Mouse (Mus musculus): ENCODE results near the gene Olfr718-ps1. TPM values are rescaled to one million over a fixed set of nuclear protein-coding genes. Genes with fewer than 3 reads are reported as not detected.

Gene Olfr718-ps1
- polyA plus RNA-seq, 1 experiment from 2014 or later, result not detected

GRCm38 (mm10) chr5:143179179-143179578, 31.8 kb upstream of the Olfr718-ps1 start:
- no peak overlapping the region for H3K4me3 ChIP-seq (ENCODE audit: control insufficient read depth in 1 of 2, insufficient read depth in 1 of 2, low read depth in 1 of 2, low read length in 2 of 2)
- WGBS, result 43% methylated on average over 6 of the region's 6 CpGs
- H3K9me3 ChIP-seq (ENCODE audit: control insufficient read depth, low read length), result peaks cover 5% of the 10 kb centered on the region; the same call in 1 of the 2 replicates

GRCm38 (mm10) chr5:143177541-143178200, 30.3 kb upstream of the Olfr718-ps1 start:
- no peak for ATAC-seq (ENCODE audit: insufficient number of reproducible peaks, insufficient read depth, low FRiP score, low read depth)
- peaks cover 57% of the 10 kb centered on the region for H3K36me3 ChIP-seq (ENCODE audit: control insufficient read depth, insufficient read depth, low read length)
- H3K4me3 ChIP-seq (ENCODE audit: control insufficient read depth in 1 of 2, insufficient read depth in 1 of 2, low read depth in 1 of 2, low read length in 2 of 2), result no peak overlapping the region
- H3K9me3 ChIP-seq (ENCODE audit: control insufficient read depth, low read length), result peaks cover 13% of the 10 kb centered on the region; the same call in 1 of the 2 replicates
- no peak overlapping the region for H3K4me2 ChIP-seq (ENCODE audit: low read length)
- 89% methylated on average over 3 of the region's 3 CpGs for WGBS
- H3K4me1 ChIP-seq (ENCODE audit: control insufficient read depth in 2 of 2, insufficient read depth in 2 of 2, low read length in 2 of 2), result peaks cover 4 to 10% of the 10 kb centered on the region in 2 experiments; a peak in 3 of 4 replicates
- H3K27ac ChIP-seq (replicated peaks in 1 of 2; ENCODE audit: control insufficient read depth in 1 of 2, insufficient read depth in 1 of 2, low read depth in 2 of 2, low read length in 2 of 2), result no peak overlapping the region
- no peak overlapping the region for H3K9ac ChIP-seq (ENCODE audit: low read length)
- no peaks in the 10 kb centered on the region for H3K27me3 ChIP-seq (ENCODE audit: control insufficient read depth, insufficient read depth, low read length)

More at GRCm38 (mm10) chr5:143179179-143179578, 31.8 kb upstream of the Olfr718-ps1 start:
- Histone ChIP-seq H3K9ac (ENCODE audit: low read length) (no peak overlapping the region), H3K36me3 (ENCODE audit: control insufficient read depth, insufficient read depth, low read length) (peaks cover 42% of the 10 kb centered on the region), H3K27me3 (ENCODE audit: control insufficient read depth, insufficient read depth, low read length) (0 out of 2 replicates have a peak, but pooled peaks cover 3% of the 10 kb centered on the region), H3K27ac (replicated peaks in 1 of 2; ENCODE audit: control insufficient read depth in 1 of 2, insufficient read depth in 1 of 2, low read depth in 2 of 2, low read length in 2 of 2) (no peak overlapping the region), H3K4me1 (ENCODE audit: control insufficient read depth in 2 of 2, insufficient read depth in 2 of 2, low read length in 2 of 2) (peaks cover 4 to 10% of the 10 kb centered on the region in 2 experiments; a peak in 3 of 4 replicates), H3K4me2 (ENCODE audit: low read length) (peak overlapping the region; percentile 86)
- no peak for ATAC-seq (ENCODE audit: insufficient number of reproducible peaks, insufficient read depth, low FRiP score, low read depth)

DNA sequence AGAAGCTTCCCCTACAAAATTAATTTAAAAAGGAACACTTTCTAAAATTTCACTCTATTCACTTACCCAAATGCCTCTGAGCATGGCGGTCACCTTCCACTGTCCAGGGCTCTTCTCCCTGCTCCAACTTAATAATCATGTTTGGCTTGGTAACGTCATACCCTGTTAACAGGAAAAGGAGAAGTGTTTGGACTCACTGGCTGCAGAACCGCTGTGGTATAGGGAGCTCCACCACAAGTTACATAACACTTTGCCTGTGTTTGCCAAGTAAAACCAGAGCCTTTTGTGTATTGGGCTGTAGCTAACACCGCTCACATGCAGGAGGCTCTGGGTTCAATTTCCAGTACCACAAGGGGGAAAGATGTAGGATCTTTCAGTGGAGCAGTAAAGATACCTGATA, 28.6 kb upstream of the Olfr718-ps1 start:
- H3K36me3 ChIP-seq (ENCODE audit: control insufficient read depth, insufficient read depth, low read length), result peaks cover 73% of the 10 kb centered on the region
- ATAC-seq (ENCODE audit: insufficient number of reproducible peaks, insufficient read depth, low FRiP score, low read depth), result no peak
- no peak overlapping the region for H3K4me3 ChIP-seq (ENCODE audit: control insufficient read depth in 1 of 2, insufficient read depth in 1 of 2, low read depth in 1 of 2, low read length in 2 of 2)
- H3K27ac ChIP-seq (replicated peaks in 1 of 2; ENCODE audit: control insufficient read depth in 1 of 2, insufficient read depth in 1 of 2, low read depth in 2 of 2, low read length in 2 of 2), result no peak overlapping the region
- no peaks in the 10 kb centered on the region for H3K27me3 ChIP-seq (ENCODE audit: control insufficient read depth, insufficient read depth, low read length)
- no peak overlapping the region for H3K4me2 ChIP-seq (ENCODE audit: low read length)
- no peak overlapping the region for H3K9ac ChIP-seq (ENCODE audit: low read length)
- WGBS, result 92% methylated on average over 4 of the region's 4 CpGs
- H3K4me1 ChIP-seq (ENCODE audit: control insufficient read depth in 2 of 2, insufficient read depth in 2 of 2, low read length in 2 of 2), result peaks cover 4 to 10% of the 10 kb centered on the region in 2 experiments; a peak in 3 of 4 replicates
- peaks cover 16% of the 10 kb centered on the region; the same call in 1 of the 2 replicates for H3K9me3 ChIP-seq (ENCODE audit: control insufficient read depth, low read length)

DNA sequence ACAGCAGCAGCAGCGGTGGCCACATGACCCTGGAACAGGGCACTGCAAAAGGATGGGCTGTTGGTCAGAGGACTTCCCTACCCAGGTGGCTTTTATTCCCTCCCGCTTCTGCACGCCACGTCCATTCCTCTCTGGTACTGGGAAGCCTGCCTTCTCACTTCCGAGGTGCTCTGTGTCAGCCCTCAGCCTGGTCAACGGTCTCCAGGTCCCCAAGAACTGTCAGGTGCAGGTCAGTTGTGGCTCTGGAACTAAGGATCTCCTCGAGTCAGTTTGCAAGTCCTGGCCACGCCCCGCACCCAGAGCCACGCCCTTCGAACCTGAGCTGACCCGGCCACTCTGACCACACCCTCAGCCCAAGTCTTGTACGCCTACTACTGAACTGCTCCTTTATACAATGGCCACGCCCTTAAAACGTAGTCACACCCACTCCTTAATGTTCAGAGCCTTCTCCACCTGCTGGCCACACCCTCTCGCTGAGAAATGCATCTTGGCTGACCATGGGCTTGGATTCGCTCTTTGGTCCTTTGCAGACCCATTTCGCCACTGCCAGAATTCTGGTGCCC, 18.2 kb upstream of the Olfr718-ps1 start:
- H3K4me2 ChIP-seq (ENCODE audit: low read length), result peak overlapping the region; percentile 26

DNA sequence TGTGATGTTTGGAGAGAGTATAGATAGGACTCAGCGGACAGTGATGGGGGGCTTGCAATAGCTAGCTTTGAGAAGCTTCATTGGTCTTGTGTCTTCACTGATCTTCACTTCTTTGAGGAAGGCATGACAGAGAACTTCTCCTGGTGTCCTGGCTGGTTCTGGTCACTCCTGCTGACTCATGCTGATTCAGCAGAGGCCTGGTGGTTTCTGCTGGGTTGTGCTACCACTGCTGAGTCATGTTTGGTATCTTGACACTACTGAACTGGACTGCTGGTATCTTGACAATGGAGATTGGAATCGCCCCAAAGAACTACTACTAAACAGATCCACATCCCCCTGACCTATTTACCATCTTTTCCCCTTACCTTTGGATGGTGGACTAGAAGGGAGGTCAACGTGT, 8.2 kb upstream of the Olfr718-ps1 start:
- Histone ChIP-seq H3K4me2 (ENCODE audit: low read length) (no peak overlapping the region), H3K27me3 (ENCODE audit: control insufficient read depth, insufficient read depth, low read length) (peaks cover 38% of the 10 kb centered on the region), H3K4me3 (ENCODE audit: control insufficient read depth in 1 of 2, insufficient read depth in 1 of 2, low read depth in 1 of 2, low read length in 2 of 2) (no peak overlapping the region), H3K36me3 (ENCODE audit: control insufficient read depth, insufficient read depth, low read length) (no peaks in the 10 kb centered on the region), H3K4me1 (ENCODE audit: control insufficient read depth in 2 of 2, insufficient read depth in 2 of 2, low read length in 2 of 2) (no peaks in the 10 kb centered on the region; a peak in 1 of 4 replicates), H3K9me3 (ENCODE audit: control insufficient read depth, low read length) (0 out of 2 replicates have a peak, but pooled peaks cover 8% of the 10 kb centered on the region), H3K9ac (ENCODE audit: low read length) (no peak overlapping the region), H3K27ac (replicated peaks in 1 of 2; ENCODE audit: control insufficient read depth in 1 of 2, insufficient read depth in 1 of 2, low read depth in 2 of 2, low read length in 2 of 2) (no peak overlapping the region)
- WGBS, result 76% methylated on average over 3 of the region's 3 CpGs
- ATAC-seq (ENCODE audit: insufficient number of reproducible peaks, insufficient read depth, low FRiP score, low read depth), result no peak

More for the DNA sequence above, 18.2 kb upstream of the Olfr718-ps1 start:
- Histone ChIP-seq H3K27ac (replicated peaks in 1 of 2; ENCODE audit: control insufficient read depth in 1 of 2, insufficient read depth in 1 of 2, low read depth in 2 of 2, low read length in 2 of 2) (no peak overlapping the region), H3K4me3 (ENCODE audit: control insufficient read depth in 1 of 2, insufficient read depth in 1 of 2, low read depth in 1 of 2, low read length in 2 of 2) (no peak overlapping the region), H3K9me3 (ENCODE audit: control insufficient read depth, low read length) (no peaks in the 10 kb centered on the region), H3K36me3 (ENCODE audit: control insufficient read depth, insufficient read depth, low read length) (no peaks in the 10 kb centered on the region), H3K9ac (ENCODE audit: low read length) (no peak overlapping the region), H3K27me3 (ENCODE audit: control insufficient read depth, insufficient read depth, low read length) (no peaks in the 10 kb centered on the region), H3K4me1 (ENCODE audit: control insufficient read depth in 2 of 2, insufficient read depth in 2 of 2, low read length in 2 of 2) (no peaks in the 10 kb centered on the region)
- 12% methylated on average over 18 of the region's 18 CpGs for WGBS
- 0 out of 2 replicates have a peak, but pooled peaks have one; percentile 9 for ATAC-seq (ENCODE audit: insufficient number of reproducible peaks, insufficient read depth, low FRiP score, low read depth)

DNA sequence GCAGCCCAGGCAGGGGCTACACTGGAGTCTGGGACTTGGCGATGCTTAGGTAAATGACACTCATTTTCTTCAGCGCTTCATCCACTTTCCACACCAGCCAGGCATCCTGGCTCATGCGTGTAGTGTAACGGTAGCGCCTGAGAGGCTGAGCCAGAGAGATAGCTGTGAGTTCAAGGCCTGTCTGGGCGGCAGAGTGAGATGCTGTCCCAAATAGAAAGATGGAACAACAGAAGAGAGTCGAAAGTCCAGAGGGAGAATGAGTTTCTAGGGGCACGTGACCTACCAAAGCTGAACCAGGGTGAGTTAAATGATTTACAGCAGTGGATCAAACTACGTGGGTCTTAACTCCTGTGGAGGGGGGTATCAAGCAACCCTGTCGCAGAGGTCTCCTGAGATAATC, 6.4 kb upstream of the Olfr718-ps1 start:
- H3K27ac ChIP-seq (replicated peaks in 1 of 2; ENCODE audit: control insufficient read depth in 1 of 2, insufficient read depth in 1 of 2, low read depth in 2 of 2, low read length in 2 of 2), result no peak overlapping the region
- 81% methylated on average over 10 of the region's 10 CpGs for WGBS
- peaks cover 28% of the 10 kb centered on the region for H3K27me3 ChIP-seq (ENCODE audit: control insufficient read depth, insufficient read depth, low read length)
- H3K36me3 ChIP-seq (ENCODE audit: control insufficient read depth, insufficient read depth, low read length), result no peaks in the 10 kb centered on the region
- no peak overlapping the region for H3K4me2 ChIP-seq (ENCODE audit: low read length)
- H3K9me3 ChIP-seq (ENCODE audit: control insufficient read depth, low read length), result peaks cover 17% of the 10 kb centered on the region; the same call in 1 of the 2 replicates
- ATAC-seq (ENCODE audit: insufficient number of reproducible peaks, insufficient read depth, low FRiP score, low read depth), result no peak
- H3K9ac ChIP-seq (ENCODE audit: low read length), result no peak overlapping the region
- no peak overlapping the region for H3K4me3 ChIP-seq (ENCODE audit: control insufficient read depth in 1 of 2, insufficient read depth in 1 of 2, low read depth in 1 of 2, low read length in 2 of 2)
- no peaks in the 10 kb centered on the region; a peak in 1 of 4 replicates for H3K4me1 ChIP-seq (ENCODE audit: control insufficient read depth in 2 of 2, insufficient read depth in 2 of 2, low read length in 2 of 2)

DNA sequence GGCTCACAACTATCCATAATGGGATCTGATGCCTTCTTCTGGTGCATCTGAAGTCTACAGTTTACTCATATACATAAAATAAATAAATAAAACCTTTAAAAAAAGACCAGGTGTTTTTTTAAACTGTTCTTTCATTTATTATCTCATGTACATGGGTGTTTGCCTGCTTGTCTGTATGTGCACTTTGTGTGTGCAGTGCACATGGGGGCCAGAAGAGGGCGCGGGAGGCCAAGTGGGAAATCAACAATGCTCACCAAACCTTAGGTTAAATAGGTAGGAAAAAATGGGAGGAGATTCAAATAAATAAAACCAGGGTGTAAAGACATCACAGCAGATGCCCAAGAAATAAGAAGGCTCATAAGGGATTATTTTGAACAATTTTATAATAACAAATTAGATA, 2.7 kb upstream of the Olfr718-ps1 start:
- Histone ChIP-seq H3K36me3 (ENCODE audit: control insufficient read depth, insufficient read depth, low read length) (no peaks in the 10 kb centered on the region), H3K9me3 (ENCODE audit: control insufficient read depth, low read length) (peaks cover 17% of the 10 kb centered on the region; the same call in 1 of the 2 replicates), H3K4me2 (ENCODE audit: low read length) (no peak overlapping the region), H3K4me3 (ENCODE audit: control insufficient read depth in 1 of 2, insufficient read depth in 1 of 2, low read depth in 1 of 2, low read length in 2 of 2) (no peak overlapping the region), H3K27me3 (ENCODE audit: control insufficient read depth, insufficient read depth, low read length) (no peaks in the 10 kb centered on the region), H3K27ac (replicated peaks in 1 of 2; ENCODE audit: control insufficient read depth in 1 of 2, insufficient read depth in 1 of 2, low read depth in 2 of 2, low read length in 2 of 2) (no peak overlapping the region), H3K9ac (ENCODE audit: low read length) (no peak overlapping the region), H3K4me1 (ENCODE audit: control insufficient read depth in 2 of 2, insufficient read depth in 2 of 2, low read length in 2 of 2) (no peaks in the 10 kb centered on the region)
- no peak for ATAC-seq (ENCODE audit: insufficient number of reproducible peaks, insufficient read depth, low FRiP score, low read depth)
- 77% methylated on average over 2 of the region's 2 CpGs for WGBS
